Mouse (Mus musculus): ENCODE results near the gene Zfp830. TPM values are rescaled to one million over a fixed set of nuclear protein-coding genes. Genes with fewer than 3 reads are reported as not detected.

Gene Zfp830
- total RNA-seq (2021) = 10 to 100 TPM; 21.3 to 23.0 TPM
- long read RNA-seq, experiment 1, transcript Zfp830-201 (1 exons, 1,591 nt) = major isoform, 17 of 17 reads
- long read RNA-seq, experiment 1, partial matches to known transcripts = 0 of 17 reads
- long read RNA-seq, experiment 1, other reads (novel, unspliced or antisense) = 0 of 17 reads
- long read RNA-seq, experiment 2, transcript Zfp830-201 (1 exons, 1,591 nt) = major isoform, 8 of 8 reads
- long read RNA-seq, experiment 2, partial matches to known transcripts = 0 of 8 reads
- long read RNA-seq, experiment 2, other reads (novel, unspliced or antisense) = 0 of 8 reads

DNA sequence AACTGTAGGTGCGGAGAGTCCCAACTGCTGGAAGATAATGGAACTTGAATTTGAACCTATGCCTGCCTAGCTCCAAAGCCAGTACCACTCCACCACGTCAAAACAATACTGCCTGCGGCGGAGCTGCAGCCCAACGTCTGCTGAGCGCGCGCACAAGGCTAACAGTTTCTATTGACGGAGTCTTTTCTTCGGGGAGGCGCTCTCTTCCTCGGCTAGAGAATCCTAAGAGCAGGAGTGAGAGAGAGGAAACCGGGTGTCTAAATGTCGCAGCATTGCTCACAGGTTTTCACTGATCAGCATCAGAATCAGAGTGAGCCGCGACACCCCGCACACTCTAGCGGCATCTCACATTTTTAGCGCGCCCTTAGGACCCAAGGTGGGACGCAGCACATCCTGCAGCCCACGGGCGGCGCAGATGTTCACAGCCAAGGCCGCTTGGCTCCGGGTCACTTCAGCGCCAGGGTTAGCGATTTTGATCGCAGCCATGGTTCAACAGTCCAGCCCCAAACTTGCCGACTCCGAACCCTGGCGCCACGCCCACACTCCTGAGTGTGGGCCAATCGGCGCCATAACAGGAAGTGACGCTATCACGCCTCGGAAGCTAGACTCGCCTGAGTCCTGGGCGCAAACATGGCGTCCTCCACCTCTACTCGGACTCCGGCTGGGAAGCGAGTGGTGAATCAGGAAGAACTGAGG is at the start of gene Zfp830, which contains the start of gene Cct6b:
Gene Zfp830 (plus strand): TSS at position 604 of the 696 bp plus-strand sequence.
Gene Cct6b (minus strand): TSS at position 580 of the 696 bp plus-strand sequence.
- peak; percentile 96 for DNase-seq

DNA sequence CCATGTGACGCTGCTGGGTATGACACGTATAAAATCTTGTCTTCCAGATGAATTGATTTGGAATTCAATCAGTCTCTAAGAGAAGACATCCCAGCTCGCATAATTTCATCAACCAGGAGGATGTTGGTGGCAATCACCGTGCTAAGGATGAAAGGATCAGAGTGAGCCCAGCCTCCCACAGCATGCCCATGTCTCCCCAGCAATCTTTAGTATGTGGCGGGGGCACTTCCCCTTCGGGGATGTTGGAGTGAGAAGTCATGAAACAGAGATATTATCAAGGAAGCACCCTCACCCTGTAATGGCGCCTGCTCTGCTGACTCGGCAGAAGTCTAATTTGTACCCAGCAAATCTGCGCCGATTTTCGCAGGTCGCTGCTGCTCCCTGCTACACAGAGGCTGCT is 44.9 kb upstream of the Zfp830 start:
- DNase-seq = no peak

DNA sequence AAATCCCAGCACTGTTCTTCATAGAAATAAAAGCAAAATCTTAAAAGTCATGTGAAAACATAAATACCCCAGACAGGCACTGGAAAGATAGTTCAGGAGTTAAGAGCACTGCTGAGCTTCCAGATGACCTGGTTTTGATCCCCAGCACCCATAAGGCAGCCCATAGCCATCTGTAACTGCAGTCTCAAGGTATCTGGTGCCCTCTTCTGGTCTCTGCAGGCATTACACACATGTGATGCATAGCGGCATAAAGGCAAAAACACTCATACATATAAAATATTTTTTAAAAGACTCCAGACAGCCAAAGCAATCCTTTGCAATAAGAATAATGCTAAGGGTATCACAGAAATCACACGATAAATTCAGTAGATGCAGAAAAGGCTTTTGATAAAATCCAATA is 37.3 kb upstream of the Zfp830 start:
- no peak for DNase-seq

DNA sequence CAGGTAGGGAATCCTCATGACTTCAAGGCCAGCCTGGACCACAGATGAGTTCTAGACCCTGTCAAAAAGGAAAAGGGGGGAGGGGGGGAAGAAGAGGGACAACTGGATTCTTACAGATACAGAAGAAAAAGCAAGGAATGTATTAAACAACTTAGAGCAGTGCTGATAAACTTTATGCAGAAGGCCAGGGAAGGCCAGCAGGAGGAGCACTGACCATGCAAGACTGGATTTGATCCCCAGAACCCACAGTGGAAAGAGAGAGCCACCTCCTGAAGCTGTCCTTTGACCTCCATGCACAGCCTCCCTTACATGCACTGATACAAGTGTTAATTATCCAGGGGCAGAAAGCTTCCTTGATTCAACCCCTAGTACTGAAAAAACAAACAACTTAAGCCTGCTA is 29.9 kb upstream of the Zfp830 start:
- no peak for DNase-seq

DNA sequence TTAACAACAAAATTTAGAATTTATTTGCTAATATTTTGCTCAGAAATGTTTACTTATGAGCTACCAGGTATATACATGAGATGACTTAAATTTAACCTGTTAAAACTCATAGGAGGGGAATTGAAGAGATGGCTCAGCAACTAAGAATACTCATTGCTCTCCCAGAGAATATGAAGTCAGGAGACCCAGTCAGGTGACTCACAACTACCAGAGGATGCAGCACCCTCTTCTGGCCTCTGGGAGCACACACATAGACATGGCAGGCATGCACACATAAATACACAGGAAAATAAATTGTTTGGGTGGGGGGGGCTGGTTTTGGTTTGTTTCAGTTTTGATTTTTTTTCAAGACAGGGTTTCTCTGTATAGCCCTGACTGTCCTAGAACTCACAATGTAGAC is 25.1 kb upstream of the Zfp830 start:
- DNase-seq = no peak

DNA sequence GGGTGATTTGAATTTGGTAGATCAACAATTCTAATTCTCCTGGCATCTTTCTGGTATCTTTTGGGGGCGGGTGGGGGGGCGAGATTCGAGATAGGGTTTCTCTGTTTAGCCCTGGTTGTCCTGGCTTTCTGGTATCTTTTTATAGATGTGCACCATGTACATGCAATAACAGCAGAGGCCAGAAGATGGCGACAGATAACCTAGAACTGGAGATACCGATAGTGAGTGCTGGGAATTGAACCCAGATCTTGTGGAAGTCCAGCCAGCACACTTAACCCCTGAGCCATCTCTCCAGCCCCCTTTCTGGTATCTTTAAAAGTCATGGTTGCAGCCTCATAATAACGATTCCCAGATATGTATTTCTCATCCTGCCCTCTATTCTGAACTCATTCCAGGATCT is 18.0 kb upstream of the Zfp830 start:
- peak; percentile 38 to 49 for DNase-seq

DNA sequence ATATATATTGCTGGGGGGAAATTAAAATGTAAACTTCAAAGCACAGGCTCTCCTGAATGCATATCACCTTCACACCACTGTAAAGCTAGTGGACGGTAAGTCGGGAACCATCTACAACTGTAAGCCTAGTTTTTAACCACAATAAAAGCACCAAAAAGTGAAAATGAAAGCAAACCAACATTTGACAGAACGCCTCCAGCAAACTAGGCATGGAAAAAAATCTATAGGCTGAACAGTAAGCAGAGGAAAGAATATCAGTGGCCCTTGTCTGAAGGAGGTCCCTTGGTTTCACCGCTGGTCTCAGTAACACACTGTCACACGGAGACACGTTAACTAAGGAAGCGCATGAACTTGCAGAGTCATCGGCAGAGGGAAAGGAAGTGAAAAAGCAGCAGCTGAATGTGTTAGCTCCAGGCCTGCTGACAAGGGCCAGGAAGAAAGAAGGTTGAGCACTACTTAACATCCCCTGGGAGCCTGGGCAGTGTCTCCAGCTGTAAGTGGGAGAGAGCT is 17.2 kb upstream of the Zfp830 start:
- peak in 1 of 2 experiments; percentile 3 for DNase-seq

DNA sequence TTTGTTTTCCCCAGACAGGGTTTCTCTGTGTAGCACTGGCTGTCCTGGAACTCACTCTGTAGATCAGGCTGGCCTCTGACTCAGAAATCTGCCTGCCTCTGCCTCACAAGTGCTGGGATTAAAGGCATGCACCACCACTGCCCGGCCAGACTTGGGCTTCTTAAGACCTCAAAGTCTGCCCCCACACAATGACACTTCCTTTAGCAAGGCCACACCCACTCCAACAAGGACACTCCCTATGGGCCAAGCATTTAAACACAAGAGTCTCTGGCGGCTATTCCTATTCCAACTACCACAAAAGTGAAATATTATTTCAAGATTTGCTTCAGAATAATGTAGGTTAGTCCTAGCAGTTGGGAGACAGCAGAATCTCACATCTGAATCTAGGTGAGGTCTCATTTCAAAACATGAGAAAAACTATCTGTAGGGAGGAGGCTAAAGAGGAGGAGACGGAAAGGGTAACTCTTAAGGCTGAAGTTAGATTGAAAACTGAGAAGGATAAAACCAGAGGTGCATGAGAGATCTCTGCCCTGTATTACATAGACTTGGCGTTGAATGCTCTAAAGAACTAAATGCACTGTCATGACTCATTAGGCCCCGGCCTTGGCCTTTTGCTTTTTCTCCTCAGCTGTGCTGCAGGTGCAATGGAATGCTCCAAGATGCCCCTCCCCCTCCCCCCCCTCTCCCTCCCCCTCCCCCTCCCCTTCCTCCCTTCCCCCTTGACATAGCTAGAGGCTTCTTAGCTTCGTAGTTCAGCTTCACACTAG is 11.6 kb upstream of the Zfp830 start:
- peak; percentile 67 to 70 for DNase-seq

DNA sequence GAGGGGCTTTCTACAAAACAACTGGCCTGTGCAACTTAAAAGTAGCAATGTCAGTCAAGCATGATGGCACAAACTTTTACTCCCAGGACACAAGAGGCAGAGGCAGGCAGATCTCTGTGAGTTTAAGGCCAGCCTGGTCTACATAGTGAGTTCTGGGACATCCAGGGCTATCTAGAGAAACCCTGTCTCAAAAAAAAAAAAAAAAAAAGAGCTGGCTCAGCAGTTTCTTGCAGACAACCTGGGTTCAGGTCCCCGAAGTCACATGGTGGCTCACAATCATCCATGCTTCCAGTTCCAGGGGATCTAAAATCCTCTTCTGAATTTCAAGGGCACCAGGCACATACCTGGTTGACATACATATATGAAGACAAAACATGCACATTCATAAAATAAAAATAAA is 8.2 kb upstream of the Zfp830 start:
- no peak for DNase-seq

DNA sequence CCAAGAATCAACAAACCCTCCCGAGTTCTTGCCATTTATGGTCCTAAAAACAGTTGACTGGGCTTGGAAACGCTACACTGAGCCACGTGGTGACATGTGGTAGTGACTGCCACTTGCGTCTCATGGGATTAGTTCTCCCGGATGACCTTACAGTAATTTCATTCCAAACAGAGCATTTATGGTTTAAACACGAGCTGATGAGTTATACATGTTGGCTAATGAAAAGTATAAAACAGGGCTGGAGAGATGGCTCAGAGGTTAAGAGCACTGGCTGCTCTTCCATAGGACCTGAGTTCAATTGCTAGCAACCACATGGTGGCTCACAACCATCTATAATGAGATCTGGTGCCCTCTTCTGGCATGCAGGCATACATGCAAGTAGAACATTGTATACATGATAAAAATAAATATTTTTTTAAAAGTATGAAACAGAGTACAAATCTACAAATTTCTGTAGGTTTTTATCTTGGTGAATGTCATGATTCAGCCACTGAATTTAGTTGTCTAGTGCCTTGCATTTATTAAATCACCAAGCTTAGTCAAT is 1.8 kb upstream of the Zfp830 start:
- no peak for DNase-seq

DNA sequence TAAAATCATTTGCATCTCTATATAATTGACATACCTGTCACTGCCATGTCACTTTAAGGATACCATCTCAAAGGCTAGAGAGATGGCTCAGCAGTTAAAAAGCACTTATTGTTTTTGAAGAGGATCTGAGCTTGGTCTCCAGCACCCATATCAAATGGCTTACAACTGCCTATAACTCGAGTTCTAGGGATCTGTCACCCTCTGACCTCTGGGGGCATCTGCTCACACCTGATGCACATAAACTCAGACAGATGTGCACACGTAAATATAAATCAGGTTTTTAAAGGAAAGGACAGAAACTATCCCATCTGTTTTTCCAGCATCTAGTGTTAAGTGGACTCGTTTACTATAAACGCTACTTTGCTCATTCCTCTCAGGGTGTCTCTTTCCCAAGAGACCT is 884 bp upstream of the Zfp830 start:
- no peak for DNase-seq

DNA sequence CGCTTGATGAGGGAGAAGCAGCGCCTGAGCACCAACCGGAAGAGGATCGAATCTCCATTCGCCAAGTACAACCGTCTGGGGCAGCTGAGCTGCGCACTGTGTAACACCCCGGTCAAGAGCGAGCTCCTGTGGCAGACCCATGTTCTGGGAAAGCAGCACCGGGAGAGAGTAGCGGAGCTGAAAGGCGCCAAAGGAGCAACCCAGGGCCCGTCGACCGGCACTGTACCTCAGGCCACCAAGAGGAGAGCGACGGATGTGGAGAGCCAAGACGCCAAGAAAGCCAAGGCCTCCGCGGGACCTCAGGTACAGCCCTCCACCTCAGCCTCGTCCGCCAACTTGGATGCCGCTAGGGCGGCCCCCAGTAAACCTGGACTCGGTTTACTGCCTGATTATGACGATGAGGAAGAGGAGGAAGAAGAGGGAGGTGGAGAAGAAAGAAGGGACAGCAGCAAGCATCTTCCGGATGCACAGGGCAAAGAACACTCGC is 336 bp downstream of the Zfp830 start:
- DNase-seq = no peak

DNA sequence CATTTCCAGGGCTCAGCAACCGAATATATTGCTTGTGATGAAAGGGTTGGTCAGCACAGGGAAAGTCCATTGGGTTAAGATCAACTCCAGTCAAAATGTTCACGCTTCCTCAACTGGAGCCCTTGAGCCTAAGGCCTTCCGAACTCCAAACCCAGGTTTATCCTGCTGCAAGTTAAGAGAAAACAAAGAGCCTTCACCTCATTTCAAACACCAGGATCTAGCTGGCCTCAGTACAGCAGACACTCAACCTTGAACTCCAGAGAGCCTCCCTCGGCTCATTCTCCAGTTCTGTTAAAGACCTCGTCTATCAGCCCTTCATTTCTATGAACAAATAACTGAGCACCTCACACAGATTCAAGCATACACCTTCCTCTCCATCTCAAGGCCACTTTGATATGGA is 16.0 kb downstream of the Zfp830 start:
- DNase-seq = no peak

DNA sequence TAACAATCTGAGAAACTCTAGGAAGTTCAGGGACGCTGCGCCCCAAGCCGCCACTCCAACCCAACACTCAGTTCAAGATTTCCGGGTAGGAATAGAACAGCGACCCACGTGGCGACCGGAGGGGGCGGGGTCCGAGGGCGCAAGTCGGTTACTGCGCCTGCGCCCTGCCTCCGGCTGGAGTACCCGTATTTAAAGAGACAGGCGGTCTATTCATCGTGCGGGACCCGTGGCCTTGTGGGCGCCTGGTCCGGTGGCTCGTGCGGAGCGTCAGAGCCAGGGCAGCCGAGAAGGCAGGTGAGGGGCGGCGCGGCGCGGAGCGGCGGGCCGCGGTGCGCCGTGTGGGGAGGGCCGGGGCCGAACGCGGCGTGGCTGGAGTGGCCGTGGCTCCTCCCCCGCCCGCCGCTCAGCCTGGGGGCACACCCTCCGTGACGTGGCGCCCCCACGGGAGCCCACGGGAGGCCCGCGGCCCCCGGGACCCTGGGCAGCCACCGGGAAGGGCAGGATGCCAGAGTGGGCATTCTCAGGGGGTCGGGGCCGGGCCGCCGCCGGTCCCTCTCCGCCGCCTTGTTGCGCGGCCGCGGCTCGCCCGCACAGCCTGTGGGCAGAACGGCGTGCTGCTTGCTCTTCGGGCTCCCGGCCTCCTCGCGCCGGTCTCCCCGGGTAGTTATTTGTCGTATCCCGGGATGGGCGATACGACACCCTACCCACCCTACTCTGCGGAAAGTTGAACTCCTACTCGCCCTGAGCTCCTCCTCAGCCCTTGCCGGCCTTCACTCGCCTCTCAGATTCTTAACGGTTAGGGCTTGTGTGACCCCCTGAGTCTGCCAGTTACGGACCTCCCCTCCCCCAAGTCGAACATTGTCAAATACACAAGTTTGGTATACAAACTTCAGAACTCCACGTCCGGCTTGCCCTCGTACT is 17.1 kb downstream of the Zfp830 start, which contains the start of gene Lig3:
Gene Lig3 (plus strand): TSS at position 126 of the 921 bp plus-strand sequence.
- DNase-seq = peak; percentile 95 to 97

DNA sequence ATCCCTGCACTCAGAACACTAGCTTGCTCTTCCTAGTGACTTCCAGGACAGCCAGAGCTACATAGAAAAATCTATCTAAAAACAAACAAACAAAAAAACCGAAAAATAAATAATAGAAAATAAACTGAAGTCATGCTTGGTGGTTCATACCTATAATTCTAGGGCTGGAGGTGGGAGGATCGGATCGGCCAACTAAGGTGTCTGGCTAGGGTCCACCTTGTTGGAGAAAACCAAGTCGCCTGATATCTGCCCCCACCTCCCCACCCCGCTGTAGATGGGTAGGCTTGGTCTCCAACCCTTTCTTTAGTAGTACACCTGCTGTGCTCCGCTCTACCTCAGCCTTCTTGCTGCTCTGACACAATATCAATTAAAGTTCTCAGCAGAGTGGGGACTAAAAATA is 18.1 kb downstream of the Zfp830 start:
- no peak for DNase-seq

DNA sequence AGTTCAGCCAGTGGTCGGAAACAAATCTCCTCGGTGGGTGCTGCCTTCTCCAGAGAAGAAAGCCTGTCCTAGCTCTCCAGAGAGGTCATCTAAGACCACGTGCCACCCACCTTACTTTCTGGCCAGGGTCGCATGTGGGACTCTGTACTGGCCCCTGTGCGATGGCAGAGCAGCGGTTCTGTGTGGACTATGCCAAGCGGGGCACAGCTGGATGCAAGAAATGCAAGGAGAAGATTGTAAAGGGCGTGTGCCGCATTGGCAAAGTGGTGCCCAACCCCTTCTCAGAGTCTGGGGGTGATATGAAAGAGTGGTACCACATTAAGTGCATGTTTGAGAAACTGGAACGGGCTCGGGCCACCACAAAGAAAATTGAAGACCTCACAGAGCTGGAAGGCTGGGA is 19.3 kb downstream of the Zfp830 start:
- no peak for DNase-seq

DNA sequence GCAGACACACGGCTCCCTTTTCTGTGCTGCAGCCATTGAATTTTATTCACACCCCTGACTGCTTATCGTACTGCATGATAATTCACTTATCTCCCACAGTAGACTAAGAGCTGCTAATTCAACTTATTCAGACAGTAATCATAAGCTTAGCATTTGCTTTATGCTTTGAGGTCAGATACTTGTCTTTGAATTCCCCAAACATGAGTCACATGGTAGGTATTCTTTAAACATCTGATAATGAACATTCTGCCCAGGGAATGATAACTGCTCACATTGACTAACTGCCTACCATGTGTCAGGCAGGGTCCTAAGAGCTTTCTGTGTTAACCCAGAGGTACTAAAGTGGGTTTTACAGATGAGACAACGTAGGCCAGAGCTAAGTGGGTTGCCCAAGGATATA is 42.5 kb downstream of the Zfp830 start:
- no peak for DNase-seq

DNA sequence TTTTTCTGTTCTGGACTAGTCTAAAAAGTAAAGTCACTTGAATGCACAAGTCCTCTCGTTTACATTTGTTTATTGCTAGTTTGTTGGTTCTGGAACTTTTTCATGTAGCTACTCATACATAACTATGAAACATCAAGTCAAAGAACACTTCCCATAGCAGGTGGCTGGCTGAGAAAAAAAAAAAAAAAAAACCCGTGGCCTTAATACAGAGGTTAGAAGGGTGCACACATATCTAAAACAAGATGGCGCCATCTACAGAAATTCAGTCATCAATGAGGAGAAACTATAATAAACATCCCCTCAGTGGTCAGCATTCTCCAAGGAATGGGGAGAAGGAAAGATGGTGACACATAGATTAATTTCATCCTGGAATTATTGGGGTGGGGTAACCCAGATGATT is 43.2 kb downstream of the Zfp830 start:
- DNase-seq = no peak

DNA sequence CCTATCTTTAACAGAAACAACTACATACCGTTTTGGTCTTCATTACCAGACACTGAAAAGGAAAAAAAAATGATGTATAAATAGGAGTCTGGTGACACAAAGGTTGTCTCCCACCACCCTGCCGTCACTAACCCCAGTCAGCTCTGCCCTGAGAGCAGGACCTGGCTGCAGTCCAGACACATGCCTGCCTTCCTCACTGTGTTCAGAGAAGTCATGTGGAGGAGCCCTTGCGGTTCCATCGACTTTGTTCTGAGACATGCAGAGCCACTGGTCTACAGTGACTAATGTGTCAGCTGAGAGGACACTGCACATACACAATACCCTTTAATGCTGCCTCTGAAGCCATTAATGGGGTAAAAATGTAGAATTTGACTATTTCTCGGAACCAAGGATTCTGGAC is 44.3 kb downstream of the Zfp830 start:
- peak in 1 of 2 experiments; percentile 11 for DNase-seq
